Mouse (Mus musculus) frontal cortex, adult (tissue): ENCODE data around the gene Vmn1r202.
"Not testable (repeated sequence)": the region's sequence is repeated elsewhere in the genome, so short reads cannot be mapped to it uniquely, and the experiment has no call there.

Experiments
- ATAC-seq: cut with Nextera tagmentation; 2 replicates; pipeline ENCODE4 v1.9.2; 2017; ENCODE audit warnings: mild to moderate bottlenecking, moderate library complexity, mixed read lengths; ENCODE audit not compliant: low TSS enrichment

Vmn1r202 gene

DNA sequence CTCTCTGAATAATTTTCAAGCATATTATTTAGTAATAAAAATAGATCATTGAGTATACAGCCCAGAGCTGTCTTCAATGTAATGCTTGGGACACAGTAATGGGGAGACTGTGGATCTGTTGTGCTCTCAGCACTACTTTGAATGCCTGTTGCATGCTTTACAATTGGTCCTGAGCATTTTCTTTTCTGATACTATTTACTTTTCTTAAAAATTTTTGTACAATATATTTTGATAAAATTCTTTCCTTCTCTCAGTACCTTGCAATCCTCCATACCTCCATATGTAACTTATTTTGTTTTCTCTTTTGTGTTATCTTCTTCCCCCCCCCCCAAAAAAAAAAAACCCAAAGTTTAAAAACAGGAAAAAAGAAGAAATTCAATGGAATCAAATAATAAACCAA is at the start of gene Vmn1r202:
TSS of gene Vmn1r202 (minus strand) at position 101 of the 400 bp plus-strand sequence.
- ATAC-seq: no peak

GRCm38 (mm10) chr13:22552898-22553297 is 47.7 kb upstream of the Vmn1r202 start, which contains the start of gene Vmn1r204:
TSS of gene Vmn1r204 (plus strand) at chr13:22553198.
- not testable (repeated sequence) for ATAC-seq

DNA sequence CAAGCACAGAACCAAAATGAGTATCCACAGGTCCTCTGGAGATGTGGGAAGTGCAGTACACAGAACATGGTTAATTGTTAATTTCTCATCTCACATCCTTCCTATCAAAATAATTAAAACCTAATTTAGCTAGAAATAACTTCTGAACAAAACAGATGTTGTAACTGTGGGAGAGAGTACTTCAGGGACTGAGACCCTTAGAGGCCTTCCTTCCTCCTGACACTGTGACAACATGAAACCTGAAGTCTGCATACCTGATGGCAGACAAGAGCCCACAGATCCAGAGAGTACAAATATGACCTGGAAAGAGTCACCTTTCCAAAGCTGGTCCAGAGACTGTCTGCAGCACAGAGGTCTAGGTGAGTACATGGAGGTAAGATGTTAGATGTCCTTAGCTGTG is 12.6 kb upstream of the Vmn1r202 start, which contains the start of gene Vmn1r203:
TSS of gene Vmn1r203 (plus strand) at position 301 of the 400 bp plus-strand sequence.
- ATAC-seq: no peak

DNA sequence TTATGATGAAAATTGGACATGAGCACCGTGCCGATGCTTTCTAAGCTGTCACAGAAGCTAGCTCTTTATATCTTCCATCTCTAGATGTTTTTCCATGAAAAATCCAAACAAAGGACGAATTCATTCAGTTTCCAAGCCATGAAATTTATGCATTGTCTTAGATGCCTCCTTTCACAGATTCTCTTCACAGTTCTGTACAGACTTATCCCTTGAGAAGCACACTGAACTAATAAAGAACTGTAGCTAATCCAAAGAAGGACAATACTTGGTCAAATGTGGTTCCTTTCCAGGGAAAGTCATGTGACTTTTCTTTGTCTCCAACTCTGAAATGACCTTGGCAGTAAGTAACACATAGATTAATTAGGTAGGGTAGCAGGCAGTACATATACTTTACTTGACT is 2.8 kb downstream of the Vmn1r202 start:
- no peak for ATAC-seq

GRCm38 (mm10) chr13:22471623-22472022 is 33.6 kb downstream of the Vmn1r202 start, which contains the start of gene Vmn1r201:
TSS of gene Vmn1r201 (plus strand) at chr13:22471923.
- no peak for ATAC-seq

GRCm38 (mm10) chr13:22455145-22455544 is 50.0 kb downstream of the Vmn1r202 start:
- ATAC-seq: no peak
